Mouse (Mus musculus): ENCODE measurements around the gene Il18. TPM values are rescaled to one million over a fixed set of nuclear protein-coding genes. Genes with fewer than 3 reads are reported as not detected.

Il18 gene
- total and polyA plus RNA-seq, 3 experiments = 0.53 to 1.2 (median 1.0) TPM

- 76% methylated on average over 2 of the region's 2 CpGs for WGBS
- intact Hi-C loops (cut with DNase I) = no loop called here
- no peak overlapping the region for H3K9ac ChIP-seq (ENCODE audit: low read depth, low read length)
- no peaks in the 10 kb centered on the region for H3K36me3 ChIP-seq (ENCODE audit: control insufficient read depth, insufficient read depth, low read length)
- H3K27ac ChIP-seq = no peak overlapping the region
- H3K4me3 ChIP-seq = no peak overlapping the region
- no peaks in the 10 kb centered on the region for H3K27me3 ChIP-seq (ENCODE audit: control insufficient read depth, insufficient read depth, low read length)
- no peak for DNase-seq
- H3K79me2 ChIP-seq (replicated peaks; ENCODE audit: control insufficient read depth, insufficient read depth, low read length) = no peaks in the 10 kb centered on the region
- H3K4me1 ChIP-seq (ENCODE audit: control insufficient read depth, insufficient read depth, low read length) = no peaks in the 10 kb centered on the region
- TF ChIP-seq POLR2A (IDR thresholded peaks at IDR 0.05; ENCODE audit: insufficient read depth, low read depth, low read length) (no peak), EP300 (IDR thresholded peaks at IDR 0.05; ENCODE audit: insufficient read depth, low read depth, low read length) (no peak), CTCF (IDR thresholded peaks at IDR 0.05) (no peak)
Measured at GRCm38 (mm10) chr9:50567881-50568280, 13.3 kb downstream of the Il18 start.

- TF ChIP-seq POLR2A (IDR thresholded peaks at IDR 0.05; ENCODE audit: insufficient read depth, low read depth, low read length) = no peak
- TF ChIP-seq EP300 (IDR thresholded peaks at IDR 0.05; ENCODE audit: insufficient read depth, low read depth, low read length) = no peak
- TF ChIP-seq CTCF (IDR thresholded peaks at IDR 0.05) = no peak
- no peak for DNase-seq
- no peaks in the 10 kb centered on the region for H3K27me3 ChIP-seq (ENCODE audit: control insufficient read depth, insufficient read depth, low read length)
- no peak overlapping the region for H3K27ac ChIP-seq
- no peaks in the 10 kb centered on the region for H3K36me3 ChIP-seq (ENCODE audit: control insufficient read depth, insufficient read depth, low read length)
- H3K9ac ChIP-seq (ENCODE audit: low read depth, low read length) = no peak overlapping the region
- no peak overlapping the region for H3K4me3 ChIP-seq
- intact Hi-C loops (cut with DNase I) = no loop called here
- WGBS = 68% methylated on average over 10 of the region's 10 CpGs
- no peaks in the 10 kb centered on the region for H3K4me1 ChIP-seq (ENCODE audit: control insufficient read depth, insufficient read depth, low read length)
- no peaks in the 10 kb centered on the region for H3K79me2 ChIP-seq (replicated peaks; ENCODE audit: control insufficient read depth, insufficient read depth, low read length)
Measured at GRCm38 (mm10) chr9:50569599-50570525, 15.2 kb downstream of the Il18 start.

GRCm38 (mm10) chr9:50580370-50580769, 25.7 kb downstream of the Il18 start:
- Histone ChIP-seq H3K27me3 (ENCODE audit: control insufficient read depth, insufficient read depth, low read length) (no peaks in the 10 kb centered on the region), H3K79me2 (replicated peaks; ENCODE audit: control insufficient read depth, insufficient read depth, low read length) (no peaks in the 10 kb centered on the region), H3K27ac (no peak overlapping the region), H3K36me3 (ENCODE audit: control insufficient read depth, insufficient read depth, low read length) (no peaks in the 10 kb centered on the region), H3K9ac (ENCODE audit: low read depth, low read length) (no peak overlapping the region), H3K4me1 (ENCODE audit: control insufficient read depth, insufficient read depth, low read length) (no peaks in the 10 kb centered on the region), H3K4me3 (no peak overlapping the region)
- no peak for DNase-seq
- 33% methylated on average over 4 of the region's 4 CpGs for WGBS
- TF ChIP-seq CTCF (IDR thresholded peaks at IDR 0.05) = no peak
- no peak for TF ChIP-seq POLR2A (IDR thresholded peaks at IDR 0.05; ENCODE audit: insufficient read depth, low read depth, low read length)
- no peak for TF ChIP-seq EP300 (IDR thresholded peaks at IDR 0.05; ENCODE audit: insufficient read depth, low read depth, low read length)
- intact Hi-C loops (cut with DNase I) = no loop called here

- Histone ChIP-seq H3K4me1 (ENCODE audit: control insufficient read depth, insufficient read depth, low read length) (no peaks in the 10 kb centered on the region), H3K79me2 (replicated peaks; ENCODE audit: control insufficient read depth, insufficient read depth, low read length) (no peaks in the 10 kb centered on the region), H3K36me3 (ENCODE audit: control insufficient read depth, insufficient read depth, low read length) (no peaks in the 10 kb centered on the region), H3K9ac (ENCODE audit: low read depth, low read length) (no peak overlapping the region), H3K27me3 (ENCODE audit: control insufficient read depth, insufficient read depth, low read length) (no peaks in the 10 kb centered on the region), H3K4me3 (no peak overlapping the region), H3K27ac (no peak overlapping the region)
- no peak for TF ChIP-seq EP300 (IDR thresholded peaks at IDR 0.05; ENCODE audit: insufficient read depth, low read depth, low read length)
- no peak for TF ChIP-seq POLR2A (IDR thresholded peaks at IDR 0.05; ENCODE audit: insufficient read depth, low read depth, low read length)
- TF ChIP-seq CTCF (IDR thresholded peaks at IDR 0.05) = no peak
- intact Hi-C loops (cut with DNase I) = no loop called here
- 74% methylated on average over 6 of the region's 6 CpGs for WGBS
- DNase-seq = no peak
Measured at GRCm38 (mm10) chr9:50585145-50585818, 30.7 kb downstream of the Il18 start.

- Histone ChIP-seq H3K79me2 (replicated peaks; ENCODE audit: control insufficient read depth, insufficient read depth, low read length) (no peaks in the 10 kb centered on the region), H3K9ac (ENCODE audit: low read depth, low read length) (no peak overlapping the region), H3K27me3 (ENCODE audit: control insufficient read depth, insufficient read depth, low read length) (no peaks in the 10 kb centered on the region), H3K4me3 (no peak overlapping the region), H3K36me3 (ENCODE audit: control insufficient read depth, insufficient read depth, low read length) (no peaks in the 10 kb centered on the region), H3K4me1 (ENCODE audit: control insufficient read depth, insufficient read depth, low read length) (no peaks in the 10 kb centered on the region), H3K27ac (no peak overlapping the region)
- intact Hi-C loops (cut with DNase I) = no loop called here
- TF ChIP-seq POLR2A (IDR thresholded peaks at IDR 0.05; ENCODE audit: insufficient read depth, low read depth, low read length) = no peak
- no peak for TF ChIP-seq EP300 (IDR thresholded peaks at IDR 0.05; ENCODE audit: insufficient read depth, low read depth, low read length)
- no peak for TF ChIP-seq CTCF (IDR thresholded peaks at IDR 0.05)
- DNase-seq = no peak
- 75% methylated on average over 4 of the region's 4 CpGs for WGBS
Measured at GRCm38 (mm10) chr9:50586955-50587354, 32.3 kb downstream of the Il18 start.
